Mouse (Mus musculus): ENCODE results near the gene Dnajc2. TPM values are rescaled to one million over a fixed set of nuclear protein-coding genes. Genes with fewer than 3 reads are reported as not detected.
A peak's percentile ranks its signal among the peaks of the same experiment; 100 is the strongest.

The Dnajc2 gene
- polyA plus RNA-seq, 1 experiment from 2014 or later: 51.8 TPM

DNA sequence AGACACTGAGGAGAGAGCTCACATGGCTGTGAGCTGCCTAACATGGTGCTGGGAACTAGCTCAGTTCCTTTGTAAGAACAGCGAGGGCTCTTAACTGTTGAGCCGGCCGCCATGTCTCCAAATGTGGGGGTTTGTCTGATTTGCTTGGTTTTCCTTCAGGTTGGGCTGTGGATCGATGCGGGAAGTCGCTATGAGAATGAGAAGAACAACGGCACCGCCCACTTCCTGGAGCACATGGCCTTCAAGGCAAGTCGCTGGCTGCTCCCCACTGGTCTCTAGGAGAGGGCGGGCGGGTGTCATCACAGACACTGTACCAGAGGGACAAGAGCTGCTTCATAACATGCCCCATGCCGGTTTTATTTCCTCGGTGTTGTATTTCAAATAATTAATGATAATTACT, 45.2 kb downstream of the Dnajc2 start:
- WGBS: 87% methylated on average over 13 of the region's 13 CpGs
- H3K36me3 ChIP-seq: peaks cover 50% of the 10 kb centered on the region

DNA sequence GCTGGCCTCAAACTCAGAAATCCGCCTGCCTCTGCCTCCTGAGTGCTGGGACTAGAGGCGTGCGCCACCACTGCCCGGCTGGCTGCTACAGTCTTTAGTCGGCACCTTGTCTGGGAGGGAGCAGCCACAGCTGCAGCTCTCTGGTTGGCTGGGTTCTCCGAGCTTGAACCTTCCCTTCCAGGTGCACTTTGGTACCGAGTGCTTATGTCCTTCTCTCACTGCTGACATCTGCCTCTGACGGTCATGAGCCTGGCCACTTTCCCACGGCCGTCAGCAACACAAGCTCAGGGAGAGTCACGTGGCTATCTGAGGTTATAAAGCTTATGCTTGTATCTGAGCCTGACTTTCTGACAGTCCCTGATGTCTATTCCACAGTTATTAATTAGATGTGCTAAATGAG, 45.9 kb downstream of the Dnajc2 start:
- Histone ChIP-seq H3K9ac (no peak overlapping the region), H3K9me3 (replicated peaks) (no peaks in the 10 kb centered on the region), H3K27me3 (no peaks in the 10 kb centered on the region), H3K36me3 (peaks cover 43% of the 10 kb centered on the region), H3K4me2 (replicated peaks) (no peak overlapping the region), H3K4me1 (peaks cover 11% of the 10 kb centered on the region), H3K27ac (replicated peaks) (no peak overlapping the region), H3K4me3 (replicated peaks) (no peak overlapping the region)
- 85% methylated on average over 11 of the region's 11 CpGs for WGBS
- ATAC-seq (ENCODE audit: insufficient number of reproducible peaks, low FRiP score, low TSS enrichment, low read depth): no peak

More for the DNA sequence above, 45.2 kb downstream of the Dnajc2 start:
- Histone ChIP-seq H3K9me3 (replicated peaks) (no peaks in the 10 kb centered on the region), H3K4me3 (replicated peaks) (no peak overlapping the region), H3K27me3 (no peaks in the 10 kb centered on the region), H3K9ac (no peak overlapping the region), H3K27ac (replicated peaks) (no peak overlapping the region), H3K4me1 (peaks cover 11% of the 10 kb centered on the region), H3K4me2 (replicated peaks) (no peak overlapping the region)
- no peak for ATAC-seq (ENCODE audit: insufficient number of reproducible peaks, low FRiP score, low TSS enrichment, low read depth)

DNA sequence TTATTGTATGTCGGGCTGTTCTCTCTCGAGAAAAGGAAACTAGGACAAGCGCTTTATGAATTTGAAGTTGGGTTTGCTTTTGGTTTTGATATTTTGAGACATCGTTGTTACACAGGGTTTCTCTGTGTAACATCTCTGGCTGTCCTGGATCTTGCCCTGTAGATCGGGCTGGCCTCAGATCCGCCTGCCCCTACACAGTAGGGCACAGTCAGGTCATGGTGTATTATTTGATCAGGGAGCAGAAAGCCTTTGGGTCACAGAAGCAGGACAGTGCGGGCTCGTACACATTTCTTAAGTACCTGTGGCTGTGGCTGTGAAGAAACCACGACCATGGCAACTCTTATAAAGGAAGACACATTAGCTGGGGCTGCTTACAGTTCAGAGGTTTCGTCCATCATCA, 47.4 kb downstream of the Dnajc2 start:
- peak overlapping the region; percentile 84 for H3K27ac ChIP-seq (replicated peaks)
- peak overlapping the region; percentile 71 for H3K4me2 ChIP-seq (replicated peaks)
- H3K9ac ChIP-seq: peak overlapping the region; percentile 93
- H3K9me3 ChIP-seq (replicated peaks): no peaks in the 10 kb centered on the region
- H3K27me3 ChIP-seq: no peaks in the 10 kb centered on the region
- ATAC-seq (ENCODE audit: insufficient number of reproducible peaks, low FRiP score, low TSS enrichment, low read depth): no peak
- H3K4me3 ChIP-seq (replicated peaks): peak overlapping the region; percentile 98
- peaks cover 15% of the 10 kb centered on the region for H3K4me1 ChIP-seq
- WGBS: 17% methylated on average over 10 of the region's 10 CpGs
- peaks cover 30% of the 10 kb centered on the region for H3K36me3 ChIP-seq

DNA sequence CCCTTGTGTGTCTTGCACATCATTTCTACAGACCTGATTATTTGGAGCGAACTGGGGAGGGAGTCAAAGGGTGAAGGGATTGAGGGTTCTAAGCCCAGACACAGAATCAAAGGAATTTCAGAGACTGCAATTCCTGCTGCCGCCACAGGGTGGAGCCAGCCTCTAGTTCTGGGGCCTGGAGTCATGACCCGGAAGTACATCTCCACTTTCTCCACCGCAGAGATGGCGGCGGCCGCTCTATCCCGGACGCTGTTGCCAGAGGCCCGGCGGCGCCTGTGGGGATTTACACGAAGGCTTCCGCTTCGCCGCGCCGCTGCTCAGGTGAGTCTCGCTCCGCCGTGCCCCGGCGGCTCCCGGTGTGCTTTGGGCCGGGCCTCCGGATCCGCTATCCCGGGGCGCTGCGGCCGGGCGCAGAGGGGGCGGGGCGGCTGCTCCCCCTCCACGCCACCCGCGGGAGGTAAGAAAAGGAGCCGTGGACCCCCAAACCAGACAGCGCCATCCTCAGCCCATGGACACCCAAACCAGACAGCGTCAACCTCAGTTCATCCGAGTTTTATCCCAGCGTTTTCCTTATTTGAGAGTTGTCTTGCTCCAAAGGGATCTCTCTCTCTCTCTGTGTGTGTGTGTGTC, 48.0 kb downstream of the Dnajc2 start, which contains the start of gene Pmpcb:
Gene Pmpcb (plus strand): TSS at position 186 of the 630 bp plus-strand sequence.
- peaks cover 16% of the 10 kb centered on the region for H3K4me1 ChIP-seq
- under 1% methylated on average over 42 of the region's 42 CpGs for WGBS
- ATAC-seq (ENCODE audit: insufficient number of reproducible peaks, low FRiP score, low TSS enrichment, low read depth): peak; percentile 82; the same call in 1 of the 2 replicates

DNA sequence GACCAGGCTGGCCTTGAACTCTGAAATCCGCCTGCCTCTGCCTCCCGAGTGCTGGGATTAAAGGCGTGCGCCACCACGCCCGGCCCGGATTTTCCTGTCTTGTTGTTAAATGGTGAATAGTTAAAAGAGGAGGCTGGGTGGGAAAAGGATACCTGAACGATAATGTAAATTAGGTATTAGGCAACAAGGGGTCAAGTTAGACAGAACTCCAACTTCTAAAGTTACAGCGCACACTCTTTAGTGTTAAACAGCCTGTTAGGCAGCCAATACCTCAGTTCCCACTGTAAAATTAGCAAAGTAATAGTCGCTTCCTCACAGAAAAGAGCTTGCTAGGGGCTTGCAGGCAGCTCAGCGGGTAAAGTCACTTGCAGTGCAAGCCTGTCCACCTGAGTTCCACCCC, 49.0 kb downstream of the Dnajc2 start:
- H3K9ac ChIP-seq: no peak overlapping the region
- H3K36me3 ChIP-seq: peaks cover 15% of the 10 kb centered on the region
- no peak overlapping the region for H3K4me2 ChIP-seq (replicated peaks)
- no peak for ATAC-seq (ENCODE audit: insufficient number of reproducible peaks, low FRiP score, low TSS enrichment, low read depth)
- no peaks in the 10 kb centered on the region for H3K9me3 ChIP-seq (replicated peaks)
- peaks cover 16% of the 10 kb centered on the region for H3K4me1 ChIP-seq
- H3K4me3 ChIP-seq (replicated peaks): no peak overlapping the region
- H3K27me3 ChIP-seq: no peaks in the 10 kb centered on the region
- H3K27ac ChIP-seq (replicated peaks): no peak overlapping the region
- WGBS: 85% methylated on average over 11 of the region's 11 CpGs

More for the DNA sequence above, 48.0 kb downstream of the Dnajc2 start, which contains the start of gene Pmpcb:
- Histone ChIP-seq H3K27ac (replicated peaks) (peak within 1 kb of the TSS; percentile 84), H3K27me3 (no peaks in the 10 kb centered on the region), H3K36me3 (peaks cover 26% of the 10 kb centered on the region), H3K4me3 (replicated peaks) (peak within 1 kb of the TSS; percentile 98), H3K4me2 (replicated peaks) (peak within 1 kb of the TSS; percentile 71), H3K9me3 (replicated peaks) (no peaks in the 10 kb centered on the region), H3K9ac (peak within 1 kb of the TSS; percentile 93)

- peak overlapping the region; percentile 18 for H3K4me3 ChIP-seq (replicated peaks)
- H3K9ac ChIP-seq: no peak overlapping the region
- H3K27ac ChIP-seq (replicated peaks): no peak overlapping the region
- H3K4me2 ChIP-seq (replicated peaks): peak overlapping the region; percentile 11; the same call in 1 of the 2 replicates
- no peaks in the 10 kb centered on the region for H3K9me3 ChIP-seq (replicated peaks)
- H3K36me3 ChIP-seq: peaks cover 14% of the 10 kb centered on the region
- peaks cover 16% of the 10 kb centered on the region for H3K4me1 ChIP-seq
- WGBS: 26% methylated on average over 10 of the region's 10 CpGs
- H3K27me3 ChIP-seq: no peaks in the 10 kb centered on the region
- no peak for ATAC-seq (ENCODE audit: insufficient number of reproducible peaks, low FRiP score, low TSS enrichment, low read depth)
Measured at GRCm38 (mm10) chr5:21735584-21735983, 49.5 kb downstream of the Dnajc2 start.

- Histone ChIP-seq H3K4me2 (replicated peaks) (peak overlapping the region; percentile 11; the same call in 1 of the 2 replicates), H3K27me3 (no peaks in the 10 kb centered on the region), H3K9me3 (replicated peaks) (no peaks in the 10 kb centered on the region), H3K36me3 (peaks cover 11% of the 10 kb centered on the region), H3K4me3 (replicated peaks) (peak overlapping the region; percentile 18), H3K9ac (no peak overlapping the region), H3K27ac (replicated peaks) (no peak overlapping the region), H3K4me1 (peaks cover 16% of the 10 kb centered on the region)
- WGBS: 75% methylated on average over 20 of the region's 20 CpGs
- no peak for ATAC-seq (ENCODE audit: insufficient number of reproducible peaks, low FRiP score, low TSS enrichment, low read depth)
Measured at GRCm38 (mm10) chr5:21735100-21735499, 50.0 kb downstream of the Dnajc2 start.

- Histone ChIP-seq H3K4me2 (replicated peaks) (0 out of 2 replicates have a peak overlapping the region, but pooled peaks have one; percentile 4), H3K9me3 (replicated peaks) (no peaks in the 10 kb centered on the region), H3K36me3 (no peaks in the 10 kb centered on the region), H3K27ac (replicated peaks) (peak overlapping the region; percentile 36; the same call in 1 of the 2 replicates), H3K27me3 (no peaks in the 10 kb centered on the region), H3K9ac (no peak overlapping the region), H3K4me1 (peaks cover 9% of the 10 kb centered on the region), H3K4me3 (replicated peaks) (no peak overlapping the region)
- WGBS: 27% methylated on average over 8 of the region's 8 CpGs
- peak; percentile 73 for ATAC-seq (ENCODE audit: insufficient number of reproducible peaks, low FRiP score, low TSS enrichment, low read depth)
Measured at GRCm38 (mm10) chr5:21732930-21733329, 52.1 kb downstream of the Dnajc2 start.

DNA sequence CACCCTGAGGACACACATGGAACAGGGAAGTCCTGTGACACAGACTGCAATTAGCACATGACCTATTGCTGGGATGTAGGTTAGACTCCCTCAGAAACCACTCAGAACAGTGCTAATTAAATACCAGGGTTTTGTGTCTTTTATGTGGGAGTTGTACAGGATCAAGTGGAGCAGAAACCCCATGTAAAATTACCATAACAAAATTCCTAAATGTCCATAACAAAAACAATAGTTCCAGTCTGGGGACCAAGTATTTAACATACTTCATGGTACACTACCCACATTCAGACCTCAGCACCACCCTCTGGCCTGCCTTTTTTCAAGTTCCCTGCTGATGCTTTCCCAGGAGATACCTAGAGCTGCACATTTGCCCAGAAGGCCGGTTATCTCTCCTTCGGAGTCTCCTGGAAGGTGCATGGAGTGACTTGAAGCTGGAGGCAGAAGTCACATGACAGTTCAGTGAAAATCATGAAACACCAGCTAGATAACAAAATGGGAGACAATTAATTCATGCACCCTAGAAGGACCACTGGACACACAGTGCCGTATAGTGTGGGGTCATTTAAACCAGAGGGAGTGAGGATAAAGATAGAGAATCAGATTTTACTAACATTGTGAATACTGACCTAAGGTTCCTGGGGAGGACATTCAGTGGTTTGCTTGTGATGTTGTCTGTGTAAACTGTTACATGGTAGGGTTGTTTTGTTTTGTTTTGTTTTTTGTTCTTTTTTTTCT, 52.7 kb downstream of the Dnajc2 start:
- Histone ChIP-seq H3K36me3 (no peaks in the 10 kb centered on the region), H3K4me2 (replicated peaks) (0 out of 2 replicates have a peak overlapping the region, but pooled peaks have one; percentile 4), H3K9me3 (replicated peaks) (no peaks in the 10 kb centered on the region), H3K9ac (no peak overlapping the region), H3K27ac (replicated peaks) (peak overlapping the region; percentile 36; the same call in 1 of the 2 replicates), H3K27me3 (no peaks in the 10 kb centered on the region), H3K4me1 (peaks cover 5% of the 10 kb centered on the region; the same call in 1 of the 2 replicates), H3K4me3 (replicated peaks) (no peak overlapping the region)
- peak; percentile 63; the same call in 1 of the 2 replicates for ATAC-seq (ENCODE audit: insufficient number of reproducible peaks, low FRiP score, low TSS enrichment, low read depth)
- 71% methylated on average over 3 of the region's 3 CpGs for whole genome bisulfite sequencing

GRCm38 (mm10) chr5:21729107-21729506, 55.9 kb downstream of the Dnajc2 start:
- 72% methylated on average over 5 of the region's 5 CpGs for WGBS
- no peaks in the 10 kb centered on the region for H3K36me3 ChIP-seq

GRCm38 (mm10) chr5:21724872-21725271, 60.2 kb downstream of the Dnajc2 start:
- ATAC-seq (ENCODE audit: insufficient number of reproducible peaks, low FRiP score, low TSS enrichment, low read depth): no peak
- no peaks in the 10 kb centered on the region for H3K36me3 ChIP-seq
- H3K27ac ChIP-seq (replicated peaks): peak overlapping the region; percentile 68
- no peak overlapping the region for H3K4me2 ChIP-seq (replicated peaks)
- H3K4me3 ChIP-seq (replicated peaks): no peak overlapping the region
- 33% methylated on average over 7 of the region's 7 CpGs for WGBS
- H3K9me3 ChIP-seq (replicated peaks): no peaks in the 10 kb centered on the region
- no peak overlapping the region for H3K9ac ChIP-seq
- H3K27me3 ChIP-seq: no peaks in the 10 kb centered on the region
- peaks cover 4% of the 10 kb centered on the region; the same call in 1 of the 2 replicates for H3K4me1 ChIP-seq

More at GRCm38 (mm10) chr5:21729107-21729506, 55.9 kb downstream of the Dnajc2 start:
- Histone ChIP-seq H3K4me3 (replicated peaks) (no peak overlapping the region), H3K27me3 (no peaks in the 10 kb centered on the region), H3K9ac (no peak overlapping the region), H3K27ac (replicated peaks) (no peak overlapping the region), H3K4me1 (peaks cover 9% of the 10 kb centered on the region), H3K9me3 (replicated peaks) (no peaks in the 10 kb centered on the region), H3K4me2 (replicated peaks) (no peak overlapping the region)
- no peak for ATAC-seq (ENCODE audit: insufficient number of reproducible peaks, low FRiP score, low TSS enrichment, low read depth)

All from embryonic facial prominence, embryonic 15.5 days (tissue).